Mouse (Mus musculus): ENCODE data around the gene Ndrg2. TPM values are rescaled to one million over a fixed set of nuclear protein-coding genes. Genes with fewer than 3 reads are reported as not detected.

Gene Ndrg2
- total RNA-seq (2023): 27.5 TPM

GRCm38 (mm10) chr14:51913960-51914762, at the start of gene Ndrg2:
Gene Ndrg2, minus strand, starts transcription at chr14:51914158.

DNA sequence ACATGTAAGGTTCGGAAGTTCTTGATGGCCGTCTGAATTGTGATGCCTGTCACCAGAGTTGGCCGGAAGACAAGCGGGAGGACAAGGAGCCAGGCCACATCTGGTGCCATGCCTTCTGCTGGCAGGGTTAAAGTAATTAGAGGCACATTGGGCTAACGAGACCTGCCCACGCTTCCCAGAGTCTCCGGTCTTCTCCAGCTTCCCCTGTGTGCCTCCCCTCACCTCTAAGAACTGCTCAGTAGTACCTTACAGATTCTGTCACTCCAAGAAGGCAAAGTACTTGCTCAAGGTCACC, 8.6 kb upstream of the Ndrg2 start, which contains the start of gene Rnase13:
Gene Rnase13 (minus strand): TSS at position 203 of the 295 bp plus-strand sequence.

DNA sequence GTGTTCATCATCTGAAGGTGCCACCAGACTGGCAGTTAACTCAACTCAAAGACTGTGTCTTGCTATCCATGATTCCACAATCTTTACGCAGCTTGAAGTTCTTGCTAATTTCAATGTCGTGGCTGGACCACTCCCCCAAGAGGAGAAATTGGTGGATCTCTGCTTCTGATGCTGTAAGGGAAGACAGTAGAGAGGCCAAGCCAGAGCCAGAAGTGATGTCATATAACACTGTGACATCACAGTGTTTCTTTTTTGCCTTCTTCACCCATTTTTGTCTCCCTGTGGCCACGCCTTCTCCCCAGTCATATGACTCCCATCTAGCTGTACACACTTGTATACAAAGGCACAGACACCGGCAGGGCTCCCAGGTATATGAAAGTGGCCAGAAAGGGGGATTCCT, 4.2 kb upstream of the Ndrg2 start, which contains the start of gene Tppp2:
Gene Tppp2 (plus strand): TSS at position 301 of the 400 bp plus-strand sequence.

DNA sequence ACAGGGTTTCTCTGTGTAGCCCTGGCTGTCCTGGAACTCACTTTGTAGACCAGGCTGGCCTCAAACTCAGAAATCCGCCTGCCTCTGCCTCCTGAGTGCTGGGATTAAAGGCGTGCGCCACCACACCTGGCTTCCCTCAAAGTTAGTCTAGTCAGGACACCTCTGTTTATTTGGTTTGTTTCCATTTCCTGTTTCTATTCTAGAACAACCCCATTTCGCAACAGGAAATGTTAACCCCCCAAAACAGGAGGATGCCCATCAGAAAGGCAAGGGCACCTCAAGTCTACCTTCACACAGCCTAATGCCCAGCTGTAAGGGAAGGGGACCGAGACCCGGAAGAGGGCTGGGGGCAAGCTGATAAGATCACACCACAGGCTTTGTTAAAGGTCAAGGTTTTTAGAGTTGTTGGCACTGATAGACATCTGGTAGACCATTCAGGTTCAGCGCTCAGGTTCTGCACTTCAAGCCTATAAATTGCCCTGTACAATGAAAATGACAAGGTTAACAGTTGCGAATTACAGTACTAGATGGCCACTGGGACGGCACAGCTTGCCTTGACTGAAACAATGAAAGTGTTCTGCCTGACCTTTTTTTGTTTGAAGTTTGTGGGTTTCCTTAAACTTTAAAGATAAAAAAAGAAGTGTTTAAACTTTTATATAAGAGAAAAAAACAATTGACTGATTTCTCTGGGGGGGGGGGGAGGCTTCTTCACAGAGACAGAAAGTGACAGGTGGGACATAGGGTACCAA, 21.6 kb downstream of the Ndrg2 start, which contains the start of gene Slc39a2:
Gene Slc39a2 (plus strand): TSS at position 699 of the 749 bp plus-strand sequence.

DNA sequence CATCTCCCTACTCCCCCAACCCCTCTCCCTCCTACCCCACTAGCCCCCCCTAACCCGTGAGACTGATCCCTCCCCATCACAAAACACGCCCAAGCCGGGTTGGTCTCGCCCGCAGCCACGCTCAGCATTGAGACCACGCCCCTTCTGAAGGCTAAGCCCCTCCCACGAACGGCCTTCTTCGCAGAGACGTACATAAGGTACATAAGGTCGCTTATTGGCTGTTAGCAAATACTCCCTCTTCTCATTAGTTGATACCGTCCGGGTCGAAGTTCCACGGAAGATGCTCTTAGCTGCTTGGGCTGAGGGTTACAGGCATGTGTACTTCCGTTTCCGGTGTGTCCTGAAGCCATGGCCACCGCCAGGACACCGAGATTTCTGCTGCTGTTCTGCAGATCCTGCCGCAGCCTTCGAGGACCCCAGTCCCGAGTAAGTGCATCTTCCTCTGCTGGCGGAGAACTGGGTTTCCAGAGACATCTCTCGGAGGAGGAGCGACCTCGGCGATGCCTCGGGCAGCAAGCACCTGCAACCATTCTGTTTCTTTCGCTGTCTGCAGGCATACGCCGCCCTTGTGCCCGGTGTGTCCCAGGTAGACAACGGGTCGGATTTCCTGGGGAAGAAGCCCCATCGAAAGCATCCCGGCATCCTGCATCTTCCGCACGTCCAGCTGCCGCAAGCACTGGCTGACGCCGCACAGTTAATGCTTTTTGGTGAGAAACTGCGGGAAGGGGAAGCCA, 29.2 kb downstream of the Ndrg2 start, which contains the start of gene Mettl17:
Gene Mettl17 (plus strand): TSS at position 245 of the 734 bp plus-strand sequence.

Other genes with a start within 250 kb of the Ndrg2 start
- not detected for gene Gm17079, start 218.7 kb downstream of the Ndrg2 start, total RNA-seq (2023)
- gene Gm5800, start 197.0 kb downstream of the Ndrg2 start, total RNA-seq (2023): not detected
- gene Ang4, start 140.6 kb downstream of the Ndrg2 start, total RNA-seq (2023): not detected
- not detected for gene AY358078, start 114.1 kb downstream of the Ndrg2 start, total RNA-seq (2023)
- not detected for gene Ear6, start 60.5 kb downstream of the Ndrg2 start, total RNA-seq (2023)
- gene Mettl17, start 29.3 kb downstream of the Ndrg2 start, total RNA-seq (2023): 82.5 TPM
- 0.86 TPM for gene Slc39a2, start 21.3 kb downstream of the Ndrg2 start, total RNA-seq (2023)
- gene Tppp2, start 4.3 kb upstream of the Ndrg2 start, total RNA-seq (2023): not detected
- gene Rnase13, start 8.6 kb upstream of the Ndrg2 start, total RNA-seq (2023): not detected
- 2.7 TPM for gene Arhgef40, start 70.6 kb upstream of the Ndrg2 start, total RNA-seq (2023)
- 0.95 TPM for gene Tmem253, start 101.5 kb upstream of the Ndrg2 start, total RNA-seq (2023)
- gene Zfp219, start 106.6 kb upstream of the Ndrg2 start, total RNA-seq (2023): 18.6 TPM
- gene Olfr221, start 128.3 kb upstream of the Ndrg2 start, total RNA-seq (2023): not detected
- gene Hnrnpc, start 189.9 kb upstream of the Ndrg2 start, total RNA-seq (2023): 464 TPM
- gene Rpgrip1, start 196.5 kb upstream of the Ndrg2 start, total RNA-seq (2023): 7.1 TPM

Measured in CD4-positive naive resting alpha-beta T cell, adult 57 days (primary cell).